Mouse (Mus musculus) heart, embryonic 11.5 days (tissue): ENCODE results near the gene Ptprn2. TPM values are rescaled to one million over a fixed set of nuclear protein-coding genes. Genes with fewer than 3 reads are reported as not detected.

Source experiments
- ATAC-seq: fragments of 200-750 bp; cut with Nextera tagmentation; replicated peaks from 2 replicates; pipeline ENCODE4 v1.8.0; 2017; ENCODE audit warnings: moderate library complexity; ENCODE audit not compliant: insufficient number of reproducible peaks, low FRiP score, low TSS enrichment
- H3K27ac ChIP-seq: fragments of 300-500 bp; sonication (generic); 2 replicates; pipeline ENCODE4 v1.5.1; 2014; ENCODE audit warnings: mild to moderate bottlenecking, low read depth, low read length
- H3K27me3 ChIP-seq: fragments of 300-500 bp; sonication (generic); 2 replicates; pipeline ENCODE4 v1.6.1; 2014; ENCODE audit warnings: mild to moderate bottlenecking, low read length, mixed read lengths; ENCODE audit not compliant: control insufficient read depth, insufficient read depth
- H3K36me3 ChIP-seq: fragments of 300-500 bp; sonication (generic); 2 replicates; pipeline ENCODE4 v1.6.1; 2014; ENCODE audit warnings: mild to moderate bottlenecking, low read length, moderate library complexity, mixed read lengths; ENCODE audit not compliant: control insufficient read depth, insufficient read depth
- H3K4me1 ChIP-seq: fragments of 300-500 bp; sonication (generic); 2 replicates; pipeline ENCODE4 v1.6.1; 2014; ENCODE audit warnings: low read length; ENCODE audit not compliant: control insufficient read depth, insufficient read depth
- H3K4me2 ChIP-seq: fragments of 300-500 bp; sonication (generic); 2 replicates; pipeline ENCODE4 v1.6.1; 2014; ENCODE audit warnings: mild to moderate bottlenecking, moderate library complexity
- H3K4me3 ChIP-seq: fragments of 300-500 bp; sonication (generic); 2 replicates; pipeline ENCODE4 v1.5.1; 2014; ENCODE audit warnings: low read depth, low read length
- H3K9ac ChIP-seq: fragments of 300-500 bp; sonication (generic); 2 replicates; pipeline ENCODE4 v1.6.1; 2014; ENCODE audit warnings: mild to moderate bottlenecking, low read depth, low read length, moderate library complexity
- H3K9me3 ChIP-seq: fragments of 300-500 bp; sonication (generic); replicated peaks from 2 replicates; pipeline ENCODE4 v1.6.1; 2016; ENCODE audit warnings: low read length; ENCODE audit not compliant: control insufficient read depth
- WGBS: fragments of 180-500 bp; shearing (Covaris S2); extraction: QIAGEN DNeasy Blood & Tissue Kit; methylation state at CpG from one replicate; pipeline ENCODE4 v1.1.7; 2014; ENCODE audit not compliant: insufficient replicate concordance; 5-methylcytosine and 5-hydroxymethylcytosine counted together
- microRNA counts: library from miRNA; unstranded; fragments of <30 nt; microRNA quantifications from one replicate; lab custom pipeline; 2015
- microRNA-seq: library from miRNA; unstranded; fragments of <30 nt; microRNA quantifications from one replicate; pipeline ENCODE4, GENCODE M21; 2016; ENCODE audit warnings: borderline number of aligned reads
- polyA plus RNA-seq: library from polyadenylated mRNA; unstranded; fragments of >200 nt; fragmentation: Nextera tagmentation; extraction: Ambion mirVana; gene quantifications from 2 replicates; pipeline ENCODE4 v1.2.1, GENCODE M21; 2014

The Ptprn2 gene
- polyA plus RNA-seq, 1 experiment from 2014 or later: not detected

GRCm38 (mm10) chr12:117312079-117312478 lies 826.6 kb downstream of the Ptprn2 start:
- no peaks in the 10 kb centered on the region for H3K27me3 ChIP-seq
- H3K27ac ChIP-seq: no peak overlapping the region
- H3K4me1 ChIP-seq: no peaks in the 10 kb centered on the region
- ATAC-seq: no peak
- WGBS: 74% methylated on average over 6 of the region's 6 CpGs
- H3K36me3 ChIP-seq: no peaks in the 10 kb centered on the region
- no peak overlapping the region for H3K4me2 ChIP-seq
- no peak overlapping the region for H3K4me3 ChIP-seq
- no peak overlapping the region for H3K9ac ChIP-seq
- H3K9me3 ChIP-seq: no peaks in the 10 kb centered on the region

DNA sequence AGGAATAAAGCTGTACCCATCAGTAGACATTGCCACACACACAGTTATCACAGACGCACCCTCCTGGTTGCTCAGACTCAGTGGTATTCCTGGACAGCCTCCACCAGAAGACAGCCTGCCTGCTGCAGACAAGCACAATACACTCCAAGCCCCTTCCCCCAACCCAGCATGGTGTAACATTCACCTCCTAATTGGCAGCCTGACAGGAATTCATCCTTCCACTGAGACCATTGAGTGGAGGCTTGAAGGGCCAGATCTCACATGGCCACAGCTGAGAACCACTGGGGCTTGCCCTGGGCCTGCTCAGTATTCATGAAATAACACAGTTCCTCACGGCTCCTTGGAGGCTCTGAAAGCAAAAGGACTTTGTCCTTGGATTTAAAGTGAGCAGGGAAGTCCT lies 829.5 kb downstream of the Ptprn2 start:
- 64% methylated on average over 2 of the region's 2 CpGs for WGBS

DNA sequence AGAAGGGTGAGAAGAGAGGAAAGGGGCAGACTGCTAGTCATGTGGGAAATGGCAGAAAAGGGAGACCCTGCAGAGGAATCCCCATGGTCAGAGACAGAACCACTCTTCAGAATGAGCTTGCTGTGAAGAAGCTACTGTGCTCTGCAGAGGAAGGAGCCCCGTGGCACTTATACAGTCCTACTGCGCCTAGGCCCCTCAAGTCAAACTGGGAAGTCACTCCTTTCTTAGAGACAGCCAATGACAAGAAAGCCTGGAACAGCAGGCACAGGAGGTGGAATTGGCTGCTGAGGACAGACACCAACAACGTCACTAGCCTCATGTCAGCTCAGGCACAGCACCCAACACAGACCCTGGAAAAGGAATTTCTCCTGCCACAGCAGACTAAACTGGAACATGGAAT lies 830.1 kb downstream of the Ptprn2 start:
- H3K9me3 ChIP-seq: peaks cover 3% of the 10 kb centered on the region; the same call in 1 of the 2 replicates
- H3K27me3 ChIP-seq: no peaks in the 10 kb centered on the region
- no peak overlapping the region for H3K4me3 ChIP-seq
- no peak for ATAC-seq
- H3K4me2 ChIP-seq: no peak overlapping the region
- H3K9ac ChIP-seq: no peak overlapping the region
- 72% methylated on average over 3 of the region's 3 CpGs for WGBS
- H3K36me3 ChIP-seq: no peaks in the 10 kb centered on the region
- H3K4me1 ChIP-seq: no peaks in the 10 kb centered on the region
- H3K27ac ChIP-seq: no peak overlapping the region

More for the DNA sequence above, 829.5 kb downstream of the Ptprn2 start:
- no peak overlapping the region for H3K27ac ChIP-seq
- no peak for ATAC-seq
- H3K9ac ChIP-seq: no peak overlapping the region
- H3K9me3 ChIP-seq: peaks cover 3% of the 10 kb centered on the region; the same call in 1 of the 2 replicates
- no peaks in the 10 kb centered on the region for H3K4me1 ChIP-seq
- no peak overlapping the region for H3K4me3 ChIP-seq
- no peaks in the 10 kb centered on the region for H3K27me3 ChIP-seq
- H3K4me2 ChIP-seq: no peak overlapping the region
- no peaks in the 10 kb centered on the region for H3K36me3 ChIP-seq

DNA sequence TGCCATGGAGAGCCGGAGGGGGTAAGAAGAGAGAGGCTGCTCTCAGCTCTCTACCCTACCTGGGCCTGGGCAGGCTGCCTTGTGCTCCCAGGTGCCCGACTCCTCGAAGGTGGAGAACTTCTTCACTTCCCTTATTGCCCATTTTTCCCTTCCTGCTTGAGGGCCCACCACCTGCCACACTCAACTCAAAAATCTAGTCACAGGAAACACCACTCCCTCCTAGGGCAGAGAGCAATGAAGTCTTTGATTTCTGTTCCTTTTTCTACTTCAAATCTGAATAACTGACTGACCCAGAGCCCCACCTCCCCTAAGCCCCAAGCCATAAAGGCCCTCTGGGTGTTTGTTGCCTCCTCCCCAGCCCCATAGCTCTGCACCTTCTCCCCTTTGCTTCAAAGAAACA lies 832.7 kb downstream of the Ptprn2 start:
- no peaks in the 10 kb centered on the region for H3K36me3 ChIP-seq

GRCm38 (mm10) chr12:117323017-117323416 lies 837.5 kb downstream of the Ptprn2 start:
- Histone ChIP-seq H3K4me2 (no peak overlapping the region), H3K27me3 (no peaks in the 10 kb centered on the region), H3K4me1 (no peaks in the 10 kb centered on the region), H3K36me3 (no peaks in the 10 kb centered on the region), H3K9ac (no peak overlapping the region), H3K27ac (no peak overlapping the region), H3K9me3 (no peaks in the 10 kb centered on the region), H3K4me3 (no peak overlapping the region)
- WGBS: 77% methylated on average over 3 of the region's 3 CpGs
- ATAC-seq: no peak

More for the DNA sequence above, 832.7 kb downstream of the Ptprn2 start:
- 88% methylated on average over 3 of the region's 3 CpGs for WGBS
- no peak for ATAC-seq
- no peaks in the 10 kb centered on the region for H3K4me1 ChIP-seq
- peaks cover 3% of the 10 kb centered on the region; the same call in 1 of the 2 replicates for H3K9me3 ChIP-seq
- no peak overlapping the region for H3K4me2 ChIP-seq
- H3K27me3 ChIP-seq: no peaks in the 10 kb centered on the region
- H3K27ac ChIP-seq: no peak overlapping the region
- no peak overlapping the region for H3K4me3 ChIP-seq
- no peak overlapping the region for H3K9ac ChIP-seq

MicroRNA genes within 50 kb of the gene (microRNA counts, 519-probe panel; counts per million panel counts)
- 32.2 counts per million for microRNA mmu-miR-153 (lab: Ali Mortazavi, UCI)

Small RNAs within 50 kb of the gene (microRNA-seq; reads per million reads assigned to microRNA genes)
- 22.4 reads per million, percentile 52 among the genes with 10 or more reads in this experiment for gene Mir153

Other genes with a start within 250 kb of the Ptprn2 start
- 7.3 and 9.3 TPM in 2 replicates for gene Wdr60, start 222.7 kb upstream of the Ptprn2 start, polyA plus RNA-seq
- not detected in 2 replicates for gene Gm11027, start 210.3 kb upstream of the Ptprn2 start, polyA plus RNA-seq
- gene Esyt2, start 204.5 kb upstream of the Ptprn2 start, polyA plus RNA-seq: 15.7 and 16.6 TPM in 2 replicates
- gene Ncapg2, start 80.3 kb upstream of the Ptprn2 start, polyA plus RNA-seq: 26.1 and 33.8 TPM in 2 replicates